Mouse (Mus musculus): ENCODE data around the gene Slc13a1. TPM values are rescaled to one million over a fixed set of nuclear protein-coding genes. Genes with fewer than 3 reads are reported as not detected.

Gene Slc13a1
- 0.06 TPM in 1 of 2 replicates, not detected in the other for polyA plus RNA-seq (2012; rRNA removed)

DNA sequence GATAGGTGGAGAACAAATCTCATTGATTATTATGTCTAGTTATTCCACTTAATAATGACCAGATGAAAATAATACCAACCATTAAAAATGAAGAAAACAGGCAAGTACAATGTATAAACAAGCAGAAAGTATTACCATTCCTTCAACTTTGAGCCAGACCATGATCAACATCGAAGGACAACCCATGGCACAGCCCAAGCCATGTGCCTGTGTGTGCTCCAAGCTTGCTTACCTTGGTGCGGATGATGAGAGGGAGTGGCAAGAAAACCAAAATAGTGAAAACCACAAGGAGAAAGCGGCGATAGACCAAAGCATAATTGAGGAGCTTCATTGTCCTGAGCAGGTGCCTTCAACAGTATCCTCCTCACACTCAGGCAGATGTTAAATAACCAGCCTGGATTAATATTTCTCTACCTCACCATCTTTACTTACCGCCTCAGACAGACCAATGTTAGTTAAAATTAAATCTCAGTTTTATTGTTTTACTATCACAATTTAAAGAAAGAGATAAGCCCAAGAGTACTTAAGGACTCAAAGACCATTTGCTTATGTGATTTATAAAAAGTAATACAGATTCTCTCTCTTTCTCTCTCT, at the start of gene Slc13a1:
Gene Slc13a1 (minus strand): TSS at position 359 of the 594 bp plus-strand sequence.

Other genes starting within 250 kb of the Slc13a1 start
- gene Tas2r118, start 198.0 kb downstream of the Slc13a1 start, polyA plus RNA-seq (2012; rRNA removed) = not detected in 2 replicates